Mouse (Mus musculus) limb, embryonic 14.5 days (tissue): Measurements from ENCODE around the gene Ccdc61. TPM values are rescaled to one million over a fixed set of nuclear protein-coding genes. Genes with fewer than 3 reads are reported as not detected.

Experiments
- ATAC-seq: fragments of 200-750 bp; cut with Nextera tagmentation; 2 replicates; pipeline ENCODE4 v1.8.0; 2017; ENCODE audit warnings: low read depth, moderate number of reproducible peaks, moderate TSS enrichment; ENCODE audit not compliant: low FRiP score
- DNase-seq: peaks from one replicate; pipeline ENCODE4 v3.0.0-alpha.2; 2015; ENCODE audit warnings: low spot score
- H3K27ac ChIP-seq: fragments of 300-500 bp; sonication (generic); replicated peaks from 2 replicates; pipeline ENCODE4 v1.5.1; 2014; ENCODE audit warnings: low read depth, mild to moderate bottlenecking, low read length, moderate library complexity, mixed read lengths
- H3K27me3 ChIP-seq: fragments of 300-500 bp; sonication (generic); 2 replicates; pipeline ENCODE4 v1.6.1; 2014; ENCODE audit warnings: low read length, mixed read lengths; ENCODE audit not compliant: control insufficient read depth, insufficient read depth
- H3K36me3 ChIP-seq: fragments of 300-500 bp; sonication (generic); 2 replicates; pipeline ENCODE4 v1.6.1; 2014; ENCODE audit warnings: mild to moderate bottlenecking, low read length, moderate library complexity, mixed read lengths; ENCODE audit not compliant: control insufficient read depth, insufficient read depth
- H3K4me1 ChIP-seq: fragments of 300-500 bp; sonication (generic); 2 replicates; pipeline ENCODE4 v1.6.1; 2014; ENCODE audit warnings: antibody characterized with exemption, low read length, mixed read lengths; ENCODE audit not compliant: control insufficient read depth, insufficient read depth
- H3K4me2 ChIP-seq: fragments of 300-500 bp; sonication (generic); replicated peaks from 2 replicates; pipeline ENCODE4 v1.6.1; 2014; ENCODE audit warnings: low read depth, mild to moderate bottlenecking, low read length, moderate library complexity; ENCODE audit not compliant: severe bottlenecking
- H3K4me3 ChIP-seq: fragments of 300-500 bp; sonication (generic); replicated peaks from 2 replicates; pipeline ENCODE4 v1.5.1; 2014; ENCODE audit warnings: low read length
- H3K9ac ChIP-seq: fragments of 300-500 bp; sonication (generic); 2 replicates; pipeline ENCODE4 v1.6.1; 2014; ENCODE audit warnings: mild to moderate bottlenecking, low read depth, low read length, moderate library complexity; ENCODE audit not compliant: severe bottlenecking
- H3K9me3 ChIP-seq: fragments of 300-500 bp; sonication (generic); 2 replicates; pipeline ENCODE4 v1.6.1; 2016; ENCODE audit warnings: low read length; ENCODE audit not compliant: control insufficient read depth
- POLR2A ChIP-seq: fragments of 200-500 bp; IDR thresholded peaks from 2 replicates; pipeline ENCODE4 v1.8.0; 2012; ENCODE audit warnings: inconsistent platforms, mild to moderate bottlenecking, moderate library complexity, borderline replicate concordance; ENCODE audit not compliant: insufficient read depth, insufficient read length; ENCODE audit errors: extremely low read depth
- WGBS: fragments of 180-500 bp; shearing (Covaris S2); extraction: QIAGEN DNeasy Blood & Tissue Kit; methylation state at CpG from one replicate; pipeline ENCODE4 v1.1.7; 2014; 5-methylcytosine and 5-hydroxymethylcytosine counted together
- polyA plus RNA-seq, 2 experiments: library from polyadenylated mRNA; depleted of rRNA in 1 of 2; stranded (reverse) in 1 of 2; unstranded in 1 of 2; fragments of >200 nt; fragmentation: Nextera tagmentation in 1 of 2; extraction: Ambion mirVana in 1 of 2; gene quantifications; 2 replicates each; pipeline versions ENCODE4 v1.2.1 to v1.2.3; 2012 to 2014

Ccdc61 gene
- polyA plus RNA-seq, 2 experiments: 23.9 to 46.7 TPM

GRCm38 (mm10) chr7:18916254-18916653 is 6.0 kb upstream of the Ccdc61 start:
- Histone ChIP-seq H3K9me3 (no peaks in the 10 kb centered on the region), H3K27me3 (no peaks in the 10 kb centered on the region; the same call in 1 of the 2 replicates), H3K9ac (no peak overlapping the region), H3K36me3 (no peaks in the 10 kb centered on the region), H3K4me3 (no peak overlapping the region), H3K4me1 (no peaks in the 10 kb centered on the region), H3K27ac (no peak overlapping the region), H3K4me2 (no peak overlapping the region)
- ATAC-seq (no peak), DNase-seq (no peak)
- no peak for TF ChIP-seq POLR2A
- WGBS: 61% methylated on average over 4 of the region's 4 CpGs

GRCm38 (mm10) chr7:18909797-18910196 is 418 bp downstream of the Ccdc61 start:
- DNase-seq: no peak
- Histone ChIP-seq H3K27ac (no peak overlapping the region), H3K36me3 (peaks cover 5% of the 10 kb centered on the region), H3K4me3 (peak overlapping the region; percentile 83), H3K4me2 (peak overlapping the region; percentile 48), H3K4me1 (peaks cover 9% of the 10 kb centered on the region; the same call in 1 of the 2 replicates), H3K9me3 (no peaks in the 10 kb centered on the region), H3K9ac (peak overlapping the region; percentile 62), H3K27me3 (no peaks in the 10 kb centered on the region)
- ATAC-seq: no peak
- 6% methylated on average over 17 of the region's 17 CpGs for WGBS
- TF ChIP-seq POLR2A: no peak

GRCm38 (mm10) chr7:18904971-18905370 is 5.2 kb downstream of the Ccdc61 start:
- Histone ChIP-seq H3K4me1 (0 out of 2 replicates have a peak, but pooled peaks cover 4% of the 10 kb centered on the region), H3K9me3 (no peaks in the 10 kb centered on the region), H3K4me3 (no peak overlapping the region), H3K36me3 (peaks cover 33% of the 10 kb centered on the region), H3K27ac (no peak overlapping the region), H3K9ac (no peak overlapping the region), H3K4me2 (no peak overlapping the region), H3K27me3 (no peaks in the 10 kb centered on the region)
- DNase-seq (no peak), ATAC-seq (no peak)
- 87% methylated on average over 3 of the region's 3 CpGs for WGBS
- TF ChIP-seq POLR2A: no peak

GRCm38 (mm10) chr7:18902486-18902885 is 7.7 kb downstream of the Ccdc61 start:
- Histone ChIP-seq H3K27ac (no peak overlapping the region), H3K27me3 (no peaks in the 10 kb centered on the region), H3K36me3 (peaks cover 54% of the 10 kb centered on the region), H3K4me1 (no peaks in the 10 kb centered on the region), H3K4me2 (no peak overlapping the region), H3K9ac (no peak overlapping the region), H3K4me3 (no peak overlapping the region), H3K9me3 (no peaks in the 10 kb centered on the region)
- TF ChIP-seq POLR2A: no peak
- DNase-seq (no peak), ATAC-seq (no peak)
- WGBS: 78% methylated on average over 3 of the region's 3 CpGs

- H3K4me2 ChIP-seq: no peak overlapping the region
- peaks cover 50% of the 10 kb centered on the region for H3K36me3 ChIP-seq
Measured at GRCm38 (mm10) chr7:18900513-18900912, 9.7 kb downstream of the Ccdc61 start.

DNA sequence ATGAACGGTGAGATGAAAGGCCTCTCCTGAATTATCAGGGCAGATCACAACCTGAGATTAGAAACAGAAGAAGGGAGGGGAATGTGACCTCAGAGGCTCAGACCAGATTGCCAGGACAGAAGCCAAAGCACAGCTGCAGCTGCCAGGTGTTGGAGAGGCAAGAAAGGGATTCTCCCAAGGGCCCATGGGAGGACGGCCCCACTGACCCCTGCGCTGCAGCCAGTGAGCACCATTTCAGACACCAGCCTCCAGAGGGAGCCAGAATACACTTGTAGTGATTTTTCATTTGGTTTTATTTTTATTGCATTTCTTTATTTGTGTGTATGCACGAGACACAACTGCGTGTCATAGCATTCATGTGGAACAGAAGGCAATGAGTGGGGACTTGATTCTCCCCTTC is 13.7 kb downstream of the Ccdc61 start:
- Histone ChIP-seq H3K27me3 (peaks cover 8% of the 10 kb centered on the region), H3K4me1 (peaks cover 20% of the 10 kb centered on the region), H3K36me3 (peaks cover 35% of the 10 kb centered on the region), H3K9ac (no peak overlapping the region), H3K4me2 (no peak overlapping the region), H3K4me3 (no peak overlapping the region), H3K27ac (no peak overlapping the region), H3K9me3 (no peaks in the 10 kb centered on the region)
- peak; percentile 24 for DNase-seq
- no peak for TF ChIP-seq POLR2A
- ATAC-seq: no peak
- WGBS: 44% methylated on average over 5 of the region's 5 CpGs

More at GRCm38 (mm10) chr7:18900513-18900912, 9.7 kb downstream of the Ccdc61 start:
- no peaks in the 10 kb centered on the region for H3K27me3 ChIP-seq
- no peaks in the 10 kb centered on the region for H3K4me1 ChIP-seq
- H3K27ac ChIP-seq: no peak overlapping the region
- H3K9me3 ChIP-seq: no peaks in the 10 kb centered on the region
- no peak for DNase-seq
- TF ChIP-seq POLR2A: no peak
- ATAC-seq: no peak
- no peak overlapping the region for H3K9ac ChIP-seq
- no peak overlapping the region for H3K4me3 ChIP-seq
- WGBS: 86% methylated on average over 2 of the region's 2 CpGs
